Mouse (Mus musculus) erythroblast, embryonic 14.5 days (primary cell): ENCODE results near the gene Grid1. TPM values are rescaled to one million over a fixed set of nuclear protein-coding genes. Genes with fewer than 3 reads are reported as not detected.

ENCODE experiments used
- H3K27me3 ChIP-seq: 2 replicates; pipeline ENCODE4 v1.6.1; 2012; ENCODE audit warnings: inconsistent platforms; ENCODE audit not compliant: control insufficient read depth
- H3K36me3 ChIP-seq: 2 replicates; pipeline ENCODE4 v1.6.1; 2012; ENCODE audit warnings: mild to moderate bottlenecking, inconsistent platforms; ENCODE audit not compliant: control insufficient read depth
- H3K4me1 ChIP-seq: 2 replicates; pipeline ENCODE4 v1.6.1; 2012; ENCODE audit warnings: inconsistent platforms; ENCODE audit not compliant: control insufficient read depth
- H3K4me3 ChIP-seq: replicated peaks from 2 replicates; pipeline ENCODE3; 2012; ENCODE audit warnings: moderate library complexity, mild to moderate bottlenecking, inconsistent platforms
- H3K9me3 ChIP-seq: 2 replicates; pipeline ENCODE4 v1.6.1; 2012; ENCODE audit warnings: low read length, inconsistent platforms, mixed read lengths; ENCODE audit not compliant: control insufficient read depth
- GATA1 ChIP-seq: IDR thresholded peaks from 2 replicates; pipeline ENCODE4 v1.6.1; 2012; ENCODE audit warnings: low read length, inconsistent platforms, mixed read lengths
- TAL1 ChIP-seq: IDR thresholded peaks from 3 replicates; pipeline ENCODE4 v1.6.1; 2012; ENCODE audit warnings: low read length, inconsistent platforms, mixed read lengths
- polyA plus RNA-seq: library from polyadenylated mRNA; stranded (reverse); fragments of >175 nt; gene quantifications from 2 replicates; pipeline ENCODE4 v1.2.3, GENCODE M21; 2012

Grid1 gene
- polyA plus RNA-seq, 1 experiment, result not detected

- TF ChIP-seq GATA1 (no peak), TAL1 (no peak)
- Histone ChIP-seq H3K4me1 (no peaks in the 10 kb centered on the region), H3K4me3 (no peak overlapping the region), H3K36me3 (no peaks in the 10 kb centered on the region), H3K9me3 (peaks cover 4% of the 10 kb centered on the region; the same call in 1 of the 2 replicates), H3K27me3 (peaks cover 48% of the 10 kb centered on the region)
These were observed 4.3 kb downstream of the Grid1 start for GRCm38 (mm10) chr14:34824186-34824585.

- 0 out of 2 replicates have a peak, but pooled peaks cover 2% of the 10 kb centered on the region for H3K9me3 ChIP-seq
- peaks cover 31% of the 10 kb centered on the region for H3K27me3 ChIP-seq
- H3K4me3 ChIP-seq, result no peak overlapping the region
- H3K4me1 ChIP-seq, result no peaks in the 10 kb centered on the region
- TF ChIP-seq TAL1 (no peak), GATA1 (no peak)
- no peaks in the 10 kb centered on the region for H3K36me3 ChIP-seq
These were observed 6.0 kb downstream of the Grid1 start for GRCm38 (mm10) chr14:34825902-34826301.

GRCm38 (mm10) chr14:34829831-34830230, 9.9 kb downstream of the Grid1 start:
- TF ChIP-seq TAL1, result no peak
- TF ChIP-seq GATA1, result no peak
- Histone ChIP-seq H3K9me3 (no peaks in the 10 kb centered on the region), H3K27me3 (no peaks in the 10 kb centered on the region), H3K4me1 (no peaks in the 10 kb centered on the region), H3K36me3 (no peaks in the 10 kb centered on the region), H3K4me3 (no peak overlapping the region)

- Histone ChIP-seq H3K27me3 (no peaks in the 10 kb centered on the region), H3K36me3 (no peaks in the 10 kb centered on the region), H3K4me3 (no peak overlapping the region), H3K4me1 (no peaks in the 10 kb centered on the region), H3K9me3 (peaks cover 7% of the 10 kb centered on the region; the same call in 1 of the 2 replicates)
- no peak for TF ChIP-seq TAL1
- no peak for TF ChIP-seq GATA1
These were observed 17.2 kb downstream of the Grid1 start for GRCm38 (mm10) chr14:34837145-34837544.

GRCm38 (mm10) chr14:34838999-34839398, 19.1 kb downstream of the Grid1 start:
- no peak for TF ChIP-seq GATA1
- TF ChIP-seq TAL1, result no peak
- no peaks in the 10 kb centered on the region for H3K4me1 ChIP-seq
- H3K9me3 ChIP-seq, result peaks cover 7% of the 10 kb centered on the region; the same call in 1 of the 2 replicates
- no peak overlapping the region for H3K4me3 ChIP-seq
- no peaks in the 10 kb centered on the region for H3K36me3 ChIP-seq
- no peaks in the 10 kb centered on the region for H3K27me3 ChIP-seq

- Histone ChIP-seq H3K36me3 (no peaks in the 10 kb centered on the region), H3K4me1 (no peaks in the 10 kb centered on the region), H3K27me3 (no peaks in the 10 kb centered on the region), H3K9me3 (peaks cover 7% of the 10 kb centered on the region; the same call in 1 of the 2 replicates), H3K4me3 (no peak overlapping the region)
- no peak for TF ChIP-seq TAL1
- TF ChIP-seq GATA1, result no peak
These were observed 20.0 kb downstream of the Grid1 start for GRCm38 (mm10) chr14:34839898-34840297.

GRCm38 (mm10) chr14:34843579-34843978, 23.7 kb downstream of the Grid1 start:
- Histone ChIP-seq H3K4me3 (no peak overlapping the region), H3K36me3 (no peaks in the 10 kb centered on the region), H3K27me3 (no peaks in the 10 kb centered on the region), H3K4me1 (no peaks in the 10 kb centered on the region), H3K9me3 (peaks cover 7% of the 10 kb centered on the region; the same call in 1 of the 2 replicates)
- TF ChIP-seq TAL1 (no peak), GATA1 (no peak)

GRCm38 (mm10) chr14:34844166-34844565, 24.3 kb downstream of the Grid1 start:
- TF ChIP-seq TAL1, result no peak
- TF ChIP-seq GATA1, result no peak
- Histone ChIP-seq H3K4me3 (no peak overlapping the region), H3K27me3 (no peaks in the 10 kb centered on the region), H3K9me3 (peaks cover 7% of the 10 kb centered on the region; the same call in 1 of the 2 replicates), H3K4me1 (no peaks in the 10 kb centered on the region), H3K36me3 (no peaks in the 10 kb centered on the region)

- Histone ChIP-seq H3K27me3 (no peaks in the 10 kb centered on the region), H3K4me1 (no peaks in the 10 kb centered on the region), H3K4me3 (no peak overlapping the region), H3K36me3 (no peaks in the 10 kb centered on the region), H3K9me3 (no peaks in the 10 kb centered on the region)
- TF ChIP-seq TAL1, result no peak
These were observed 26.9 kb downstream of the Grid1 start for GRCm38 (mm10) chr14:34846799-34847198.

GRCm38 (mm10) chr14:34847625-34848024, 27.7 kb downstream of the Grid1 start:
- Histone ChIP-seq H3K9me3 (no peaks in the 10 kb centered on the region), H3K4me1 (no peaks in the 10 kb centered on the region), H3K36me3 (no peaks in the 10 kb centered on the region), H3K27me3 (no peaks in the 10 kb centered on the region), H3K4me3 (no peak overlapping the region)
- TF ChIP-seq TAL1, result no peak
